Mouse (Mus musculus): ENCODE data around the gene Col4a2.

The Col4a2 gene

GRCm38 (mm10) chr8:11312349-11313175 lies at the start of gene Col4a2, which contains the start of gene Col4a1:
TSS of gene Col4a2 (plus strand) at chr8:11312805.
TSS of gene Col4a1 (minus strand) at chr8:11312826.
- in situ Hi-C loops (cut with MboI, MseI): no loop called here

- in situ Hi-C loops (cut with MboI, MseI): no loop called here
Observed at GRCm38 (mm10) chr8:11263848-11264247, 48.8 kb upstream of the Col4a2 start.

GRCm38 (mm10) chr8:11265971-11266370 lies 46.6 kb upstream of the Col4a2 start:
- in situ Hi-C loops (cut with MboI, MseI): no loop called here

- in situ Hi-C loops (cut with MboI, MseI): no loop called here
Observed at GRCm38 (mm10) chr8:11266471-11266870, 46.1 kb upstream of the Col4a2 start.

- in situ Hi-C loops (cut with MboI, MseI): no loop called here
Observed at GRCm38 (mm10) chr8:11268753-11269152, 43.9 kb upstream of the Col4a2 start.

GRCm38 (mm10) chr8:11270826-11271225 lies 41.8 kb upstream of the Col4a2 start:
- in situ Hi-C loops (cut with MboI, MseI): no loop called here

GRCm38 (mm10) chr8:11272205-11272604 lies 40.4 kb upstream of the Col4a2 start:
- in situ Hi-C loops (cut with MboI, MseI): no loop called here

- in situ Hi-C loops (cut with MboI, MseI): no loop called here
Observed at GRCm38 (mm10) chr8:11273506-11274158, 39.0 kb upstream of the Col4a2 start.

- in situ Hi-C loops (cut with MboI, MseI): no loop called here
Observed at GRCm38 (mm10) chr8:11274415-11274814, 38.2 kb upstream of the Col4a2 start.

GRCm38 (mm10) chr8:11276286-11276685 lies 36.3 kb upstream of the Col4a2 start:
- in situ Hi-C loops (cut with MboI, MseI): loop anchor here in 1 of 2 experiments (5.0 kb wide), 1 partner anchor 541 kb away; no protein-coding TSS in a partner anchor

GRCm38 (mm10) chr8:11277602-11278051 lies 35.0 kb upstream of the Col4a2 start:
- in situ Hi-C loops (cut with MboI, MseI): loop anchor here in 1 of 2 experiments (5.0 kb wide), 1 partner anchor 540 kb away; no protein-coding TSS in a partner anchor

- in situ Hi-C loops (cut with MboI, MseI): loop anchor here in 1 of 2 experiments (5.0 kb wide), 1 partner anchor 539 kb away; no protein-coding TSS in a partner anchor
Observed at GRCm38 (mm10) chr8:11278101-11278611, 34.4 kb upstream of the Col4a2 start.

GRCm38 (mm10) chr8:11279296-11279826 lies 33.2 kb upstream of the Col4a2 start:
- in situ Hi-C loops (cut with MboI, MseI): loop anchor here in 1 of 2 experiments (5.0 kb wide), 1 partner anchor 538 kb away; no protein-coding TSS in a partner anchor

- in situ Hi-C loops (cut with MboI, MseI): no loop called here
Observed at GRCm38 (mm10) chr8:11280721-11281268, 31.8 kb upstream of the Col4a2 start.

GRCm38 (mm10) chr8:11282139-11282538 lies 30.5 kb upstream of the Col4a2 start:
- in situ Hi-C loops (cut with MboI, MseI): no loop called here

- in situ Hi-C loops (cut with MboI, MseI): no loop called here
Observed at GRCm38 (mm10) chr8:11282696-11283095, 29.9 kb upstream of the Col4a2 start.

GRCm38 (mm10) chr8:11283217-11283616 lies 29.4 kb upstream of the Col4a2 start:
- in situ Hi-C loops (cut with MboI, MseI): no loop called here

GRCm38 (mm10) chr8:11285437-11285836 lies 27.2 kb upstream of the Col4a2 start:
- in situ Hi-C loops (cut with MboI, MseI): no loop called here

- in situ Hi-C loops (cut with MboI, MseI): no loop called here
Observed at GRCm38 (mm10) chr8:11287139-11287538, 25.5 kb upstream of the Col4a2 start.

- in situ Hi-C loops (cut with MboI, MseI): no loop called here
Observed at GRCm38 (mm10) chr8:11288286-11288685, 24.3 kb upstream of the Col4a2 start.

- in situ Hi-C loops (cut with MboI, MseI): no loop called here
Observed at GRCm38 (mm10) chr8:11290533-11290932, 22.1 kb upstream of the Col4a2 start.

GRCm38 (mm10) chr8:11292611-11293010 lies 20.0 kb upstream of the Col4a2 start:
- in situ Hi-C loops (cut with MboI, MseI): no loop called here

All from T-helper 17 cell (primary cell).